Mouse (Mus musculus) brain, embryonic 14.5 days (tissue): ENCODE data around the gene Mrpl43. TPM values are rescaled to one million over a fixed set of nuclear protein-coding genes. Genes with fewer than 3 reads are reported as not detected.

Experiments
- DNase-seq: peaks from one replicate; pipeline ENCODE4 v3.0.0-alpha.2; 2011; ENCODE audit warnings: low read depth
- CTCF ChIP-seq: fragments of 200-500 bp; IDR thresholded peaks from 2 replicates; pipeline ENCODE4 v1.5.1; 2012; ENCODE audit warnings: inconsistent platforms, mild to moderate bottlenecking, moderate library complexity, borderline replicate concordance; ENCODE audit not compliant: insufficient read depth, insufficient read length; ENCODE audit errors: extremely low read depth
- POLR2A ChIP-seq: fragments of 200-500 bp; IDR thresholded peaks from 2 replicates; pipeline ENCODE4 v1.6.1; 2012; ENCODE audit warnings: mild to moderate bottlenecking, inconsistent platforms, borderline replicate concordance; ENCODE audit not compliant: poor library complexity, insufficient read depth, insufficient read length, severe bottlenecking; ENCODE audit errors: extremely low read depth
- polyA plus RNA-seq: library from polyadenylated mRNA; depleted of rRNA; stranded (reverse); fragments of >200 nt; gene quantifications from 2 replicates; pipeline ENCODE4 v1.2.3, GENCODE M21; 2012; rRNA removed

Mrpl43 gene
- polyA plus RNA-seq, 1 experiment = 96.2 TPM

GRCm38 (mm10) chr19:44977148-44977547, 29.1 kb downstream of the Mrpl43 start:
- DNase-seq = no peak
- no peak for TF ChIP-seq CTCF
- no peak for TF ChIP-seq POLR2A

GRCm38 (mm10) chr19:44976636-44977035, 29.6 kb downstream of the Mrpl43 start:
- no peak for TF ChIP-seq CTCF
- TF ChIP-seq POLR2A = no peak
- DNase-seq = no peak

- TF ChIP-seq POLR2A = no peak
- TF ChIP-seq CTCF = no peak
- no peak for DNase-seq
Observed at GRCm38 (mm10) chr19:44968329-44968728, 37.9 kb downstream of the Mrpl43 start.

- no peak for DNase-seq
Observed at GRCm38 (mm10) chr19:44965978-44966377, 40.3 kb downstream of the Mrpl43 start.

GRCm38 (mm10) chr19:44959633-44960032, 46.6 kb downstream of the Mrpl43 start:
- DNase-seq = no peak
- TF ChIP-seq CTCF (no peak), POLR2A (no peak)

More at GRCm38 (mm10) chr19:44965978-44966377, 40.3 kb downstream of the Mrpl43 start:
- TF ChIP-seq POLR2A (no peak), CTCF (no peak)

Other genes with a start within 250 kb of the Mrpl43 start
- gene Slf2, start 75.3 kb downstream of the Mrpl43 start, polyA plus RNA-seq = 49.0 and 51.3 TPM in 2 replicates
- 172 and 215 TPM in 2 replicates for gene Sema4g, start 17.3 kb downstream of the Mrpl43 start, polyA plus RNA-seq
- 15.6 and 16.5 TPM in 2 replicates for gene Twnk, start 779 bp downstream of the Mrpl43 start, polyA plus RNA-seq
- 39.9 and 40.6 TPM in 2 replicates for gene Lzts2, start 8.0 kb upstream of the Mrpl43 start, polyA plus RNA-seq
- gene Pdzd7, start 39.3 kb upstream of the Mrpl43 start, polyA plus RNA-seq = 8.8 and 9.8 TPM in 2 replicates
- gene Sfxn3, start 41.1 kb upstream of the Mrpl43 start, polyA plus RNA-seq = 83.3 and 93.1 TPM in 2 replicates
- 1.5 and 3.0 TPM in 2 replicates for gene Kazald1, start 68.8 kb upstream of the Mrpl43 start, polyA plus RNA-seq
- gene Tlx1, start 144.2 kb upstream of the Mrpl43 start, polyA plus RNA-seq = 0.83 and 3.4 TPM in 2 replicates
- gene Lbx1, start 229.4 kb upstream of the Mrpl43 start, polyA plus RNA-seq = 0.97 and 8.4 TPM in 2 replicates